Mouse (Mus musculus): ENCODE measurements around the gene Pacsin1. TPM values are rescaled to one million over a fixed set of nuclear protein-coding genes. Genes with fewer than 3 reads are reported as not detected.
A peak's percentile ranks its signal among the peaks of the same experiment; 100 is the strongest.

The Pacsin1 gene
- total and polyA plus RNA-seq, 2 experiments from 2014 or later, result 50.3 to 85.2 TPM

DNA sequence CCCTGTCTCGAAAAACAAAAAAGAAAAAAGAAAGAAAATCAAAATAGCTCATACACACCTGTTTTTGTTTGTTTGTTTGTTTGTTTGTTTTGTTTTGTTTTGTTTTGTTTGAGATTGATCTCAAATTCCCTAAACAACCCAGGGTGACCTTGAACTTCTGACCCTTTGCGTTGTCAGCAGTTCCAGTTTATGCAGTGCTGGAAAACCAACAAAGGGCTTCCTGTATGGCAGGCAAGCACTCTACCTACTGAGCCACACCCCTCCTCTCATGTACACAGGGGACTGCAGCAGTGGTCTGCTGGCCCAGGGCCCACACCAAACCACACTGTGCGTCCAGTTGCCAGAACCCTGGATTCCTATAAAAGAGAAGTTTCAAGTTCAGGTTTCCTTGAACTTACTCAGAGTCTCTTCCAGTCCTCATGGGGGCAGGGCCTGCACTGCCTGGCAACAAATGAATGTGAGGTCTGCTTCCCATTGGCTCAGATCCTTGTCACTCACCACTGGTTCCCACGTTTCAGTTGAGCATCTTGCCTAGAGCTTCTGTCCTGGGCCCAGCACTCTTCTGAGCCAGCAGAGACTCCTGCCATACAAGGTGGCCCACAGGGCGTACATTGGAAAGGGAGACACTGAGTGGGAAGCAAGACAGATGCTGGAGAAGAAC is 48.8 kb downstream of the Pacsin1 start:
- Histone ChIP-seq H3K36me3 (ENCODE audit: insufficient read depth, low read length) (peaks cover 10% of the 10 kb centered on the region), H3K4me2 (ENCODE audit: low read depth, low read length, poor library complexity, severe bottlenecking) (no peak overlapping the region), H3K4me1 (ENCODE audit: insufficient read depth, low read length) (peaks cover 4% of the 10 kb centered on the region; the same call in 1 of the 2 replicates), H3K27me3 (ENCODE audit: insufficient read depth, low read length) (no peaks in the 10 kb centered on the region), H3K27ac (ENCODE audit: low read depth, low read length) (no peak overlapping the region), H3K9ac (replicated peaks; ENCODE audit: low read length, poor library complexity, severe bottlenecking) (no peak overlapping the region), H3K4me3 (ENCODE audit: low read depth, low read length) (no peak overlapping the region), H3K9me3 (ENCODE audit: low read length) (no peaks in the 10 kb centered on the region)
- DNase-seq (ENCODE audit: low spot score), result peak; percentile 54
- no peak for ATAC-seq (ENCODE audit: low FRiP score)
- WGBS, result 65% methylated on average over 5 of the region's 5 CpGs
- no peak for TF ChIP-seq CTCF (IDR thresholded peaks at IDR 0.05)

DNA sequence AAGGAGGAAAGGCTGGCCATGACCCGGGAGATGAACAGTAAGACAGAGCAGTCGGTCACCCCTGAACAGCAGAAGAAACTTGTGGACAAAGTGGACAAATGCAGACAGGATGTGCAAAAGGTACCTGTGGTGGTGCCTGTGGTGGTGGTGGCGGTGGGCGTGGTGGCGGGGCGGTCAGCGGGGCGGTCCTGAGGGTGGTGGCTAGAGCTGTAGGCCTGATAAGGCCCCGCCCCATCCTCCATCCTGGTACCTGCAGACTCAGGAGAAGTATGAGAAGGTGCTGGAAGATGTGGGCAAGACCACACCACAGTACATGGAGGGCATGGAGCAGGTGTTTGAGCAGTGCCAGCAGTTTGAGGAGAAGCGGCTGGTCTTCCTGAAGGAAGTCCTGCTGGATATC is 50.4 kb downstream of the Pacsin1 start:
- WGBS, result 53% methylated on average over 10 of the region's 10 CpGs
- H3K9ac ChIP-seq (replicated peaks; ENCODE audit: low read length, poor library complexity, severe bottlenecking), result no peak overlapping the region
- no peak for TF ChIP-seq CTCF (IDR thresholded peaks at IDR 0.05)
- no peak for DNase-seq (ENCODE audit: low spot score)
- H3K4me3 ChIP-seq (ENCODE audit: low read depth, low read length), result no peak overlapping the region
- H3K27me3 ChIP-seq (ENCODE audit: insufficient read depth, low read length), result no peaks in the 10 kb centered on the region
- H3K4me2 ChIP-seq (ENCODE audit: low read depth, low read length, poor library complexity, severe bottlenecking), result no peak overlapping the region
- no peak overlapping the region for H3K27ac ChIP-seq (ENCODE audit: low read depth, low read length)
- H3K9me3 ChIP-seq (ENCODE audit: low read length), result no peaks in the 10 kb centered on the region
- peaks cover 4% of the 10 kb centered on the region; the same call in 1 of the 2 replicates for H3K4me1 ChIP-seq (ENCODE audit: insufficient read depth, low read length)
- peaks cover 10% of the 10 kb centered on the region for H3K36me3 ChIP-seq (ENCODE audit: insufficient read depth, low read length)
- ATAC-seq (ENCODE audit: low FRiP score), result no peak

DNA sequence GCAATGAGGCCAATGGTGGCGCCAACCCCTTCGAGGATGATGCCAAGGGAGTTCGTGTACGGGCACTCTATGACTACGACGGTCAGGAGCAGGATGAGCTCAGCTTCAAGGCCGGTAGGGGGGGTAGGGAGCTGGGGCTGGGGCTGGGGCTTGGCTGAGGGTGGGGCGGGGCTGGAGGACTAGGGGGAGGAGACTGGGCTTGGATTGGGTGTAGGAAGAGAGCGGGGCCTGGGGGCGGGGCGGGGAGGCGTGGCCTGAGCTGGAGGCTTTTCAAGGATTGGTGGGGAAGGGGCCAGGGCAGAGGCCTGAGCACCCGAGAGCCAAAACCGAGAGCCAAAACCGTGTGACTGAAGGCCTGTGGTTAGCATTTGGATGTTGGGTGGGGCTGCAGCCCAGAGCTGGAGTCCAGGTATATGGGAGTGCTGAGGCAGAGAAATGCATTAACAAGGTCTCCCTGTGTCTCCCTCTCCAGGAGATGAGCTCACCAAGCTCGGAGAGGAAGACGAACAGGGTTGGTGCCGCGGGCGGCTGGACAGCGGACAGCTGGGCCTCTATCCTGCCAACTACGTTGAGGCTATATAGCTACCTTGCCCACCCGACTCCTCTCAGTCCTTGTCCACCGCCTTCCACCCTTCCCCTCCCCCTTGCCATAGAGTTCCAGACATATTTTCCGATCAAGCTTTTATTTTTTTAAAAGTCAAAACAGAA is 52.8 kb downstream of the Pacsin1 start:
- H3K36me3 ChIP-seq (ENCODE audit: insufficient read depth, low read length), result peaks cover 10% of the 10 kb centered on the region
- H3K9ac ChIP-seq (replicated peaks; ENCODE audit: low read length, poor library complexity, severe bottlenecking), result no peak overlapping the region
- H3K4me2 ChIP-seq (ENCODE audit: low read depth, low read length, poor library complexity, severe bottlenecking), result peak overlapping the region; percentile 15
- H3K4me1 ChIP-seq (ENCODE audit: insufficient read depth, low read length), result no peaks in the 10 kb centered on the region
- DNase-seq (ENCODE audit: low spot score), result peak; percentile 86
- H3K27me3 ChIP-seq (ENCODE audit: insufficient read depth, low read length), result no peaks in the 10 kb centered on the region
- H3K27ac ChIP-seq (ENCODE audit: low read depth, low read length), result no peak overlapping the region
- H3K9me3 ChIP-seq (ENCODE audit: low read length), result no peaks in the 10 kb centered on the region
- 0 out of 2 replicates have a peak, but pooled peaks have one; percentile 15 for TF ChIP-seq CTCF (IDR thresholded peaks at IDR 0.05)
- peak; percentile 62 for ATAC-seq (ENCODE audit: low FRiP score)
- no peak overlapping the region for H3K4me3 ChIP-seq (ENCODE audit: low read depth, low read length)
- 8% methylated on average over 25 of the region's 25 CpGs for WGBS

DNA sequence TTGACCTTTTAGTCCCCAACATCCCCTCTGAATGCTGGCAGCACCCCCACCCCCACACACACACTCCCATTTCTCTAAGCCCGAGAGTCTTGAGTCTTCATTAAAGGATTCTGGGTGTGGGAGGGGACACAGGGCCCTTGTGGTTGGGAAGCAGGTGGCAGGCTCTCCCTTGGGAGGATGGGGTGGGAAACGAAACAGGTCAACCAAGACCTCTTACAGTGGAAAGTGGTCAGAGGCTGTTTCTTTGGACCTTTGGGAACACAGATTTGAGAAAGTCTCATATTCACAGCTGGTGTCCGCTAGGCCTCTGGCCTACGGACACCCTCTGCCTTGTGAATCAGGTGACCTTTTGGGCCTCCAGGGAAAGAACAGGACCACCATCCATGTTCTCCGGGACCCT is 54.3 kb downstream of the Pacsin1 start:
- H3K9ac ChIP-seq (replicated peaks; ENCODE audit: low read length, poor library complexity, severe bottlenecking), result no peak overlapping the region
- DNase-seq (ENCODE audit: low spot score) (no peak), ATAC-seq (ENCODE audit: low FRiP score) (no peak)
- H3K4me1 ChIP-seq (ENCODE audit: insufficient read depth, low read length), result no peaks in the 10 kb centered on the region
- no peak overlapping the region for H3K4me2 ChIP-seq (ENCODE audit: low read depth, low read length, poor library complexity, severe bottlenecking)
- H3K27me3 ChIP-seq (ENCODE audit: insufficient read depth, low read length), result no peaks in the 10 kb centered on the region
- H3K4me3 ChIP-seq (ENCODE audit: low read depth, low read length), result no peak overlapping the region
- 82% methylated on average over 5 of the region's 5 CpGs for WGBS
- H3K36me3 ChIP-seq (ENCODE audit: insufficient read depth, low read length), result peaks cover 10% of the 10 kb centered on the region
- no peaks in the 10 kb centered on the region for H3K9me3 ChIP-seq (ENCODE audit: low read length)
- no peak for TF ChIP-seq CTCF (IDR thresholded peaks at IDR 0.05)
- no peak overlapping the region for H3K27ac ChIP-seq (ENCODE audit: low read depth, low read length)

DNA sequence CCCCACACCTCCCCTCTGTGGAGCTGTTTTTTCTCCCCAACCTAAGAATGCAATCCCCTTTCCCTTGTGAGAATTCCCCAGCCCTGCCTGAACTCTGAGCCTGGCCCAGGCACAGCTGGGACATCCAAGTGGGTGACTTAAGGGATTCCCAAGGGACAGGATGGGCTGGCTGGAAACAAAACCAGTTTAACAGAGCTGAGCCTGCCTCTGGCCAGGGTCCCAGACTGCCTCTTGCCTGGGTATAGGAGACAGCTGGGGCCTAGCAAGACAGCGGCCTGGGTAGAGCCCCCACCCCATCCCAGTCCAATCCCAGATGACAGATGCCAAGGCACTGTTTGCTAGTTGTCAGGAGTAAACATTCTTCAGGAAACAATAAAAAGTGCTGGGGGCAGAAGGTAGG is 57.5 kb downstream of the Pacsin1 start:
- Histone ChIP-seq H3K9ac (replicated peaks; ENCODE audit: low read length, poor library complexity, severe bottlenecking) (no peak overlapping the region), H3K9me3 (ENCODE audit: low read length) (no peaks in the 10 kb centered on the region), H3K27me3 (ENCODE audit: insufficient read depth, low read length) (no peaks in the 10 kb centered on the region), H3K36me3 (ENCODE audit: insufficient read depth, low read length) (peaks cover 3% of the 10 kb centered on the region; the same call in 1 of the 2 replicates), H3K4me3 (ENCODE audit: low read depth, low read length) (no peak overlapping the region), H3K4me2 (ENCODE audit: low read depth, low read length, poor library complexity, severe bottlenecking) (no peak overlapping the region), H3K4me1 (ENCODE audit: insufficient read depth, low read length) (peaks cover 9% of the 10 kb centered on the region; the same call in 1 of the 2 replicates), H3K27ac (ENCODE audit: low read depth, low read length) (no peak overlapping the region)
- DNase-seq (ENCODE audit: low spot score) (peak; percentile 75), ATAC-seq (ENCODE audit: low FRiP score) (no peak)
- TF ChIP-seq CTCF (IDR thresholded peaks at IDR 0.05), result no peak
- 44% methylated on average over 1 of the region's 1 CpGs for WGBS

DNA sequence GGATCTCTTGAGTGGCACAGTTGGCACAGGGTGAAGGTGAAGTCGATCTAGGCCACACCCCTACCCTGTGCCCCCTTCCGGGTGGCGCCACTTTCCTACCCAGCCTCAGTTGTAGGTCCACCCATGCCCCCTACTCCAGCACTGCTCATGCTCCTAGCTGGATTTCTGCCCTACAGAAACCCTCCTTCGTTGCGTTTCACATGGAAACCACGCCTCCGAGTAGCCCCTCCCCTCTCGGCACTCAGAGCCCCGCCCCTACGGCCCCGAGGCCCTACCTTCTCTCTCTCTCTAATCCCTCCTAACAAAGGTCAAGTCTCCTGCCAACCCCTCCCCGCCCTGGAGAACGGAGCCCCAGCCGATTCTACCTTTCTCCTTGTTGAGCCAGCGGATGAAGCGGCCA is 61.5 kb downstream of the Pacsin1 start:
- Histone ChIP-seq H3K27me3 (ENCODE audit: insufficient read depth, low read length) (no peaks in the 10 kb centered on the region), H3K9ac (replicated peaks; ENCODE audit: low read length, poor library complexity, severe bottlenecking) (0 out of 2 replicates have a peak overlapping the region, but pooled peaks have one; percentile 29), H3K9me3 (ENCODE audit: low read length) (no peaks in the 10 kb centered on the region), H3K36me3 (ENCODE audit: insufficient read depth, low read length) (no peaks in the 10 kb centered on the region), H3K4me2 (ENCODE audit: low read depth, low read length, poor library complexity, severe bottlenecking) (peak overlapping the region; percentile 44), H3K4me1 (ENCODE audit: insufficient read depth, low read length) (peaks cover 9% of the 10 kb centered on the region; the same call in 1 of the 2 replicates), H3K27ac (ENCODE audit: low read depth, low read length) (no peak overlapping the region), H3K4me3 (ENCODE audit: low read depth, low read length) (peak overlapping the region; percentile 28)
- WGBS, result 7% methylated on average over 16 of the region's 16 CpGs
- DNase-seq (ENCODE audit: low spot score), result no peak
- ATAC-seq (ENCODE audit: low FRiP score), result no peak
- no peak for TF ChIP-seq CTCF (IDR thresholded peaks at IDR 0.05)
